Mouse (Mus musculus): ENCODE results near the gene Anp32b. TPM values are rescaled to one million over a fixed set of nuclear protein-coding genes. Genes with fewer than 3 reads are reported as not detected.

Gene Anp32b
- polyA plus RNA-seq, 1 experiment from 2014 or later, result 292 TPM

DNA sequence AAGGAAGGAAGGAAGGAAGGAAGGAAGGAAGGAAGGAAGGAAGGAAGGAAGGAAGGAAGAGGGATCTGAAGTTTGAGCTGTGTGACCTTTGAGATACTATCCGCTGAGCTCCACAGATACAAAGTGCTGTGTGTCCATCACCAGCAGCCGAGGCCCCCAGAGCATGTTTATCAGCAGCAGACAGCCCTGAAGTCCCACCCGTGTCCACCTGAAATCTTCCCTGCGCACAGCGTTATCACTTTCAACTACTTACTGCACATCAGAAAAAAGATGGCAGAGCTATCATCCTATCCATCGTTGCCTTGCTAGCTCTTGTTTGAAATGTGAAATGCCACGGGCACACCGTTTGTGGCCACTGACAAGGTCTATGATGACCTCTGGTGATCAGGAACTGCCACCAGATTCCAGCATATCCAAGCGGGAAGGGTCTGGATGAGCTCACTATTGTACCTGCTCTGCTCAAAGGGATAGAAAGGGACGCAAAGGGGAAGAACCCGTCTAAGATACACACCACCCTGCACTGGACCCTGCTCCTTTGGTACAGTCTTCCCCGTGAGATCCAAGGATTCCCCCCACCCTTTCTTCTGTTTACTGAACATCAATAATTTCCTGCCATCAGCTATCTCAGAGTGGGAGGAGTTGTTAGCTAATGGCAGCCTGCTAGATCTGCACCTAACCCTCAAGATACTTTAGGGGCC is 18.2 kb upstream of the Anp32b start:
- Histone ChIP-seq H3K36me3 (no peaks in the 10 kb centered on the region), H3K4me3 (no peak overlapping the region), H3K4me1 (no peaks in the 10 kb centered on the region), H3K27me3 (no peaks in the 10 kb centered on the region), H3K4me2 (no peak overlapping the region), H3K9me3 (no peaks in the 10 kb centered on the region), H3K9ac (no peak overlapping the region), H3K27ac (no peak overlapping the region)
- 64% methylated on average over 12 of the region's 12 CpGs for WGBS
- ATAC-seq (ENCODE audit: borderline replicate concordance, extremely low read depth, low FRiP score, low TSS enrichment), result no peak; the same call in 1 of the 2 replicates

DNA sequence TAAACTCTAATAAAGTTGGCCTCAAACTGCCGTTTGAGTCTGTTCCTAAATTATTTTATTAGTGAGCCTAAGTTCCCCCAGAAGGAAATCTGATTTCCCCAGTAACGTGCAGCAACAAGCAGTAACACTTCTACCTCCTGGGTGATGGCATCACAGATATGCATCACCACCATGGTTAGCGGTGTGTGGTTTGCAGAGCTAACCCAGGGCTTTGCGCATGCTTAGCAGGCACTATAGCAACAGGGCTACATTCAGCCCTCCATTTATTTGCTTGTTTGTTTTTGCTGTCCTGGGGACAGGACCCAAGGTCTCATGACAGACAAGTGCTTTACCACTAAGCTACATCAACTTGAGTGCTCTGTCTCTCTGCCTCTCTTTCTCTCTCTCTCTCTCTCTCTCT is 8.2 kb upstream of the Anp32b start:
- H3K27ac ChIP-seq, result no peak overlapping the region
- H3K27me3 ChIP-seq, result no peaks in the 10 kb centered on the region
- no peaks in the 10 kb centered on the region for H3K9me3 ChIP-seq
- H3K36me3 ChIP-seq, result no peaks in the 10 kb centered on the region
- H3K4me1 ChIP-seq, result no peaks in the 10 kb centered on the region
- no peak overlapping the region for H3K9ac ChIP-seq
- 63% methylated on average over 4 of the region's 4 CpGs for WGBS
- no peak overlapping the region for H3K4me2 ChIP-seq
- no peak for ATAC-seq (ENCODE audit: borderline replicate concordance, extremely low read depth, low FRiP score, low TSS enrichment)
- no peak overlapping the region for H3K4me3 ChIP-seq

DNA sequence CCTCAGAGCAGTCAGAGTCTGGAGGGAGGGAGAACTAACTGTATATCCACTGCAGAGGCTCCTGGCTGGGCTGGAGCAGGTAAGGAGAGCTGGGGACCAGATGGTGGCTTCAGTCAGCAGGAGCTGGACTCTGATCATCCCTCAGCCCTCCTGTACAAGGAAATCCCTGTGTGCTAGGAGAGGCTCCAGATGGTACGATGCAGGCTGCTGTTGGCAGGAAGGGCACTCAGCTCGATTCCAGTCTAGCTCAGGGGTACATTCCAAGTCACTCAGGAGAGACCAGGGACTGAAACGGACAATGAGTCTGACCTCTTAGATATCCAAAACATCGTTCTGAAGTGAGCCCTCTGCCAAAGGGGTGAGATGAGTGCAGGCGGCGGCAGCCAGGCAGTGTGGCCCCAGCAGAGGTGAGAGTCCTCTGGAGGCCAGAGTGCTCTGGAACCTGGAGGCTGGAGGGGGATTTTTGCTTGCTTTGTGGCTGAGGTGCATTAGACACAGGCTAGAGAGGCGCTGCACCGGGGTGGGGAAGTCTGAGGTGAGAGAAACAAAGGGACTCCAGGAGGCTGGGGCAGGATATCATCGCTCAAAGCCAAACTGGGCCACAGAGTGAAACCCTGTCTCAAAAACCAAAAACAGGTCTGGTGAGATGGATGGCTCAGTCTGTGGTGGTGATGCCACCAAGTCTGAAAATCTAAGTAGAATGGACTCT is 5.3 kb upstream of the Anp32b start:
- Histone ChIP-seq H3K27me3 (no peaks in the 10 kb centered on the region), H3K9ac (no peak overlapping the region), H3K27ac (no peak overlapping the region), H3K4me2 (no peak overlapping the region), H3K4me1 (0 out of 2 replicates have a peak, but pooled peaks cover 5% of the 10 kb centered on the region), H3K9me3 (no peaks in the 10 kb centered on the region), H3K36me3 (no peaks in the 10 kb centered on the region), H3K4me3 (no peak overlapping the region)
- 28% methylated on average over 9 of the region's 9 CpGs for WGBS
- no peak for ATAC-seq (ENCODE audit: borderline replicate concordance, extremely low read depth, low FRiP score, low TSS enrichment)

DNA sequence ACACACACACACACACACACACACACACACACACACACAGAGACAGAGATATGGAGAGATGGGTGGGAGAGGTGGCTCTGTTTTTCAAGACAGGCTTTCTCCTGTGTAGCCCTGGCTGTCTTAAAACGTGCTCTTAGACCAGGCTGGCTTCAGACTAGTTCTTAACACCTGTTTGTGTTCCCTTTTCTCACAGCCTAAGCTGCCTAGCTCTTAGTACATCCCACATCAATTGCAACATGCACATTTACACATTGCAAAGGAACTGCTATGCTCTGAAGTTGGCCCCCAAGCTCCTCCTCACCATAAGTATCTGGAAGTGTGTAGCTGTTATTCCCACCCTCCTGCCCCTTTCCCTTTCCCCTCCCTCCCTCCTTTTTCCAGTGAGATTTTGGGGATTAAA is 3.2 kb upstream of the Anp32b start:
- Histone ChIP-seq H3K4me2 (no peak overlapping the region), H3K4me1 (0 out of 2 replicates have a peak, but pooled peaks cover 5% of the 10 kb centered on the region), H3K27me3 (no peaks in the 10 kb centered on the region), H3K27ac (no peak overlapping the region), H3K9me3 (no peaks in the 10 kb centered on the region), H3K36me3 (no peaks in the 10 kb centered on the region), H3K4me3 (no peak overlapping the region), H3K9ac (no peak overlapping the region)
- no peak for ATAC-seq (ENCODE audit: borderline replicate concordance, extremely low read depth, low FRiP score, low TSS enrichment)
- WGBS, result 65% methylated on average over 1 of the region's 1 CpGs

DNA sequence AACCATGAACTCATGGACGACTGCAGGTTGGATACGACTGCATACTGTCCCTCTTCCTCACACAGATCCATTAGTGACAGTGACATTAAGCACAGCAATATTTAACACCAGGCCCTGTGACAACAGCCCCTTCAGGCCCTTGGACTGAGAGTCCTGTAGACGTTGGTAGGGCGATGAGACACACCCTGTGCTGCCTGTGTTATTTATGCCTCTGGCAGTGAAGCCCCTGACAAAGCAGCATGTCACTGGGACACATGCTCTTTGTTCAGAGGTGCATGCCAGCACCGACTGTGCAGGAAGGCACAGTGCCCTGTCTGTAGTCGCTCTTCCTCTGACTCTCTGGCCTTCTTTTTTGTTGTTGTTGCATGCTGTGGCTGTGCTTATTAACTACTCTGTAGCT is 1.8 kb upstream of the Anp32b start:
- no peak overlapping the region for H3K4me2 ChIP-seq
- H3K4me1 ChIP-seq, result peaks cover 17% of the 10 kb centered on the region
- H3K27me3 ChIP-seq, result no peaks in the 10 kb centered on the region
- WGBS, result 66% methylated on average over 6 of the region's 6 CpGs
- no peaks in the 10 kb centered on the region for H3K9me3 ChIP-seq
- H3K36me3 ChIP-seq, result no peaks in the 10 kb centered on the region
- H3K4me3 ChIP-seq, result no peak overlapping the region
- H3K9ac ChIP-seq, result no peak overlapping the region
- H3K27ac ChIP-seq, result no peak overlapping the region
- no peak for ATAC-seq (ENCODE audit: borderline replicate concordance, extremely low read depth, low FRiP score, low TSS enrichment)

DNA sequence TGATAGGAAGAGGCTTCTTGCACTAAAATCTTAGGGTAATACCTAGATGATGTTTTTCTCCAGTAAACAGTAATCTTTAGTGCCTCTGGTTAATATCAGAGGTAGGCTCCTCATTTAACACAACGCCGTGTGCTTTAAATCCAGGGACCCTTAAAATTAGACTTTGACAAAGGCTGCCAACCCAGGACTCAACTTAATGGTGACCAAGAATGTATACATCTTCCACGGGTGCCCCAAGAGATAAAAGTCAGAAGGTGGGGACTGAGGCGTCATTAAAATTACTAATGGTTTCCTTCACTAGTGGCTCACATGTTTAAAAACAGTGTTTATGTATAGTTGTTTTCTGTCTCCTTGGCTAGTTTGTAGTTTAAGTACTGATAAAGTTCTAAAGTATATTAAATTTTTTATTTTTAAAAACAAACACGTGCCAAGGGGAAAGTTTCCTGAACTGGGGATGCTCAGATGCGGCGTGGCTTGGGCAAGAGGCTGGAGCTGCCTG is 633 bp upstream of the Anp32b start:
- H3K27ac ChIP-seq, result peak overlapping the region; percentile 99
- no peak for ATAC-seq (ENCODE audit: borderline replicate concordance, extremely low read depth, low FRiP score, low TSS enrichment)
- 27% methylated on average over 7 of the region's 7 CpGs for WGBS

DNA sequence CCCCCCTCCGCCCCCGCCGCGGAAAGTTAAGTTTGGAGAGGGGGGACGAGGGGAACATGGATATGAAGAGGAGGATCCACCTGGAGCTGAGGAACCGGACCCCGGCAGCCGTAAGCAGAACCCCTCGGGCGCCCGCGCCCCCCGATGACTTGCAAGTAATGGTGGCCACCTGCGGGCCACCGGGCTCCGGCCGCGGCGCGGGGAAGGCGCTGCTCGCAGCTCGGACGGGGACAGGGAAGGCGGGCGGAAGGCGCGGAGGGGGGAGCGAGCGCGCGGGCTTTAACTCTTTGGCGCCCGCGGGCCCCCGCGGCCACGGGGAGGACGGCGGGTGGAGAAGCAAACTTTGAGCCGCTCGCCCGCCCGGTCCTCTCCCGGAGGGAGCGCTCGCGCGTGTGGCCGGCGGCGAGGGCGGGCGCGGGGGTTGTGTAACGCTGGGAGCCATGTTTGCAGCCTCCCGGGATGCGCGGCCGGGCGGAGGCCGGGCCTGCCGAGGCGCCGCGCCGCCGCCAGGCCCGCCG is 597 bp downstream of the Anp32b start:
- WGBS, result under 1% methylated on average over 49 of the region's 70 CpGs
- Histone ChIP-seq H3K4me2 (peak overlapping the region; percentile 84), H3K9me3 (no peaks in the 10 kb centered on the region), H3K27ac (peak overlapping the region; percentile 99), H3K9ac (peak overlapping the region; percentile 99), H3K4me3 (peak overlapping the region; percentile 87), H3K27me3 (no peaks in the 10 kb centered on the region), H3K4me1 (peaks cover 38% of the 10 kb centered on the region), H3K36me3 (no peaks in the 10 kb centered on the region)
- peak; percentile 51 for ATAC-seq (ENCODE audit: borderline replicate concordance, extremely low read depth, low FRiP score, low TSS enrichment)

More for the DNA sequence above, 633 bp upstream of the Anp32b start:
- Histone ChIP-seq H3K36me3 (no peaks in the 10 kb centered on the region), H3K4me3 (peak overlapping the region; percentile 87), H3K4me1 (peaks cover 26% of the 10 kb centered on the region), H3K27me3 (no peaks in the 10 kb centered on the region), H3K9ac (peak overlapping the region; percentile 99), H3K4me2 (peak overlapping the region; percentile 84), H3K9me3 (no peaks in the 10 kb centered on the region)

DNA sequence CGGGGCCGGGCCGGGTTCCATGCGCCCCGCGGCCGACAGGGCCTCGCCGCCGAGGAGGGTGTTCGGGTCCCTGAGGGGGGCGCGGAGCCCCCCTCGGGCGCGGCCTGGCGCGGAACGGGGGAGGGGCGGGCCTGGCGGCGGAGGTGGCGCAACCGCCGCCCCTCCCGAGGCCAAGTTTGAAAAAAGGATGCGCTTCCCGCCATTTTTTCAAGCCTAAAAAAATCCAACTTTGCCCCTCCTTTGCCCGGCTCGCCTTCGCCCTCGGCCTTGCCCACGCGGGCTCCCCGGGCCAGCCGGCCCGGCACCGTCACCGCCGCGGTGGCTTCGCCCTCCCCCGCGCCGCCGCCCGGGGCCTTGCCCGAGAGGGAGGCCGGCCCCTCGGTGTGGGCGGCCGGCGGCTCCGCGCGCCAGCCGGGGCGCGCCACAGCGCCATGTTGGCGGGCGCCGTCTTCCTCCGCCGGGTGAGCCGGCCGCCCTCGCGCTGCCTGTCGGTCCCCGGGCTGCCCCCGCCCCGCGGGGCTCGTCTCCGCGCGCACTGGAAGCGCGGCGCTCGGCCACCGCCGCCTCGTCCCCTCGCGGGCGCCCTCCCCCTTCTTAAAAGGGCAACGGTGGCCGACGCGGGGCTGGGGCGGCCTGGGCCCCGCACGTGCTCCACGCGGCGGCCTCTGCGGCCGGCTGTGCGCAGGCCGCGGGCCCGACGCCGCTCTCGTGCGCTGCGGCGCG is 1.2 kb downstream of the Anp32b start:
- Histone ChIP-seq H3K27me3 (no peaks in the 10 kb centered on the region), H3K4me2 (peak overlapping the region; percentile 84), H3K36me3 (no peaks in the 10 kb centered on the region), H3K9ac (peak overlapping the region; percentile 99), H3K27ac (peak overlapping the region; percentile 99), H3K4me1 (peaks cover 43% of the 10 kb centered on the region), H3K4me3 (peak overlapping the region; percentile 87), H3K9me3 (no peaks in the 10 kb centered on the region)
- peak; percentile 23 for ATAC-seq (ENCODE audit: borderline replicate concordance, extremely low read depth, low FRiP score, low TSS enrichment)
- WGBS, result 0% methylated on average over 92 of the region's 111 CpGs

DNA sequence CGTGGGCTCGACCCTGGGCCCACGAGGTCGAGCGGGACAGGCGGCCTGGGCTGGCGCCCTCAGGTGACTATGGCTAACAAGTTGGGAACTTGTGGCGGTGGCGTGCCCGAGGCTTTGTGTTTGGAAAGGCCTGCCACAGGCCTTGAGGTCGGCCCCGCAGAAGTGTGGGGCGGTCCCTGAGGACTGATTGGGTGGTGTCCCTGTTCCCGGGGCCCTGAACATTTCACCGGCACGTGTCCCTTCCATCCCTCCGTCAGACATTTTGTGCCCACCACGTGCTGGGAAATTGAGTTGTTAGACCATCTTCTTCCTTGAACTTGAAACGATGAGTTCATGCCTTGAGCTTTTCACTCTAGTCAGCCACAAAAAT is 1.8 kb downstream of the Anp32b start:
- Histone ChIP-seq H3K9ac (peak overlapping the region; percentile 99), H3K36me3 (no peaks in the 10 kb centered on the region), H3K4me1 (peaks cover 43% of the 10 kb centered on the region), H3K4me2 (peak overlapping the region; percentile 84), H3K27me3 (no peaks in the 10 kb centered on the region), H3K27ac (peak overlapping the region; percentile 99), H3K4me3 (peak overlapping the region; percentile 87), H3K9me3 (no peaks in the 10 kb centered on the region)
- WGBS, result under 1% methylated on average over 16 of the region's 19 CpGs
- peak; percentile 12; the same call in 1 of the 2 replicates for ATAC-seq (ENCODE audit: borderline replicate concordance, extremely low read depth, low FRiP score, low TSS enrichment)

DNA sequence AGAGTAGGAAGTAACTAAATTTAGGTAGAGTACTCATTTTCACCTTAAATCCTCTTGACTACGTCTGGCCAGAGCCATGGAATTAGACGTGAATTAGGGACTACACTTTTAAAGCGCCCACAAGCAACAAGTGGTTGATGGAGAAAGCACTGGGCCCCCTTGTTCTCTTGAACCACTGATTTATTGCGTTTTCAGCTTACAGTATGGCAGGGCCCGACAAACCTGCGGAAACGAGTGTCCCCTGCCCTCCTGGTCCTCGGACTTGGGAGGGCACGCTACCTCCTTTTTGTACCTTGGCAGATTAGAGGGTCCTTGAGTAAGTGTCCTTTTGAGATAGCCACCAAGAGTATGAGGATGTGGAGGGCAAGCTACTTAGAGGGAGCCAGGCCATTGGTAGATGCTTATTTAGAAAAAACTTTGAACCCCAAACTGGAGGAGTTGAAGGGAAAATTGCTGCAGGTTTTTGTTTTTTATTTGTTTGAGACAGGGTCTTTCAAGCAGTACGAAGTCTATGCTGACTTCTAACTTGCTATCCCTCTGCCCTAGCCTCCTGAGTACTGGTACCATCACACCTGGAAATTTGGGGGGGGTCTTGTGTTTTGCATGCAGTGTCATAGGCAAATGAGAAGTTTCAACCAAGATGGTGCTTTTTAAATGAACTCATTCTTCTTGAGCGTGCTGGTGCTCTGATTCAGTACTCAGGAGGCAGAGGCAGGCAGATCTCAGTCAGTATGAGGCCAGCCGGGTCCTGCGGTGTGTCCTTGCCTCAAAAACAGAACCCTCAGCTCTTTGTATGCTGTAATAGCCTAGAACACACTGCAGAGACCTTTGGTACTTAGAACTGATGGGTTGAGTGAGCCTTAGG is 2.4 kb downstream of the Anp32b start:
- Histone ChIP-seq H3K4me3 (peak overlapping the region; percentile 87), H3K27ac (peak overlapping the region; percentile 99), H3K36me3 (no peaks in the 10 kb centered on the region), H3K4me1 (peaks cover 43% of the 10 kb centered on the region), H3K9me3 (no peaks in the 10 kb centered on the region), H3K9ac (peak overlapping the region; percentile 99; the same call in 1 of the 2 replicates), H3K4me2 (peak overlapping the region; percentile 84), H3K27me3 (no peaks in the 10 kb centered on the region)
- no peak for ATAC-seq (ENCODE audit: borderline replicate concordance, extremely low read depth, low FRiP score, low TSS enrichment)
- WGBS, result 27% methylated on average over 13 of the region's 13 CpGs
